Mouse (Mus musculus) midbrain, embryonic 13.5 days (tissue): ENCODE data around the gene Tjp2. TPM values are rescaled to one million over a fixed set of nuclear protein-coding genes. Genes with fewer than 3 reads are reported as not detected.
A peak's percentile ranks its signal among the peaks of the same experiment; 100 is the strongest.
"Not testable (repeated sequence)": the region's sequence is repeated elsewhere in the genome, so short reads cannot be mapped to it uniquely, and the experiment has no call there.

ENCODE experiments used
- ATAC-seq: fragments of 200-750 bp; cut with Nextera tagmentation; 2 replicates; pipeline ENCODE4 v1.8.0; 2017; ENCODE audit warnings: mild to moderate bottlenecking, moderate TSS enrichment, moderate library complexity
- H3K27ac ChIP-seq: fragments of 300-500 bp; sonication (generic); 2 replicates; pipeline ENCODE4 v1.5.1; 2015; ENCODE audit warnings: inconsistent platforms, mild to moderate bottlenecking, moderate library complexity
- H3K27me3 ChIP-seq: fragments of 300-500 bp; sonication (generic); 2 replicates; pipeline ENCODE4 v1.6.1; 2015; ENCODE audit warnings: mild to moderate bottlenecking, inconsistent platforms
- H3K36me3 ChIP-seq: fragments of 300-500 bp; sonication (generic); 2 replicates; pipeline ENCODE4 v1.6.1; 2015; ENCODE audit warnings: mild to moderate bottlenecking, inconsistent platforms
- H3K4me1 ChIP-seq: fragments of 300-500 bp; sonication (generic); replicated peaks from 2 replicates; pipeline ENCODE4 v1.6.1; 2015; ENCODE audit warnings: inconsistent platforms
- H3K4me2 ChIP-seq: fragments of 300-500 bp; sonication (generic); replicated peaks from 2 replicates; pipeline ENCODE4 v1.6.1; 2015; ENCODE audit warnings: moderate library complexity, mild to moderate bottlenecking, inconsistent platforms
- H3K4me3 ChIP-seq: fragments of 300-500 bp; sonication (generic); replicated peaks from 2 replicates; pipeline ENCODE4 v1.5.1; 2015; ENCODE audit warnings: mild to moderate bottlenecking, inconsistent platforms
- H3K9ac ChIP-seq: fragments of 300-500 bp; sonication (generic); replicated peaks from 2 replicates; pipeline ENCODE4 v1.6.1; 2015; ENCODE audit warnings: mild to moderate bottlenecking, inconsistent platforms
- H3K9me3 ChIP-seq: fragments of 300-500 bp; sonication (generic); 2 replicates; pipeline ENCODE4 v1.6.1; 2016; ENCODE audit warnings: mild to moderate bottlenecking, inconsistent platforms
- WGBS: fragments of 180-500 bp; shearing (Covaris S2); methylation state at CpG from one replicate; pipeline ENCODE4 v1.1.7; 2015; 5-methylcytosine and 5-hydroxymethylcytosine counted together
- polyA plus RNA-seq: library from polyadenylated mRNA; unstranded; fragments of >200 nt; fragmentation: Nextera tagmentation; extraction: Ambion mirVana; gene quantifications from 2 replicates; pipeline ENCODE4 v1.2.1, GENCODE M21; 2015

Tjp2 gene
- polyA plus RNA-seq, 1 experiment from 2014 or later, result 13.9 TPM

DNA sequence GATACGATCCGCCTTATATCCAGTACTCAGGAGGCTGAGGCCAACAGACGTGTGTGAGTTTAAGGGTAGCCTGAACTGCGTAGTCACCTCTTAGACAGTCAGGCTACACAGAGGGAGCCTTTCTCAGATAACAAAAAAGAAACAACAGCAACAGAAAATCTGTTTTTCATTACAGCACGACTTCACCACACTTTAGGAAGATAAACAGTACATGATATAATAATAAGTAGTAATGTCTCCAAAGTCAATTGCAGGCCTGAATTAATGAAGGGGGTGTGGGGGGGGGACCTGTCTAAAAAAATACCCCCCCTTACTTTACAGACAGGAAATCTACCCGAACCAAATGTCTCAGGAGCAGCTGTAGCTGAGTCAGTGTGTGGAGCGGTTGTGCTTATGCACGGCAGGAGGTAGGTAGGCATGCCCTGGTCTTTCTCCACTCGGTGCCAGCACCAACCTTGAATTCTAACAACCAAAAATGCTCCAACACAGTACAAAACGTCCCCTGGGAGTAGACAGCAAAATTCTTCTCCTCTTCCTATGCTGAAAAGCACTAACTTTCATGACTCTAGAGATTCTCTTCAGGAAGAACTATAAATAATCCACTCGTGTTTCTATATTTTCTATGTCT lies 26.0 kb downstream of the Tjp2 start:
- no peak for ATAC-seq
- no peaks in the 10 kb centered on the region for H3K36me3 ChIP-seq
- H3K27me3 ChIP-seq, result no peaks in the 10 kb centered on the region
- H3K4me2 ChIP-seq, result no peak overlapping the region
- no peak overlapping the region for H3K4me3 ChIP-seq
- no peak overlapping the region for H3K27ac ChIP-seq
- WGBS, result 81% methylated on average over 11 of the region's 11 CpGs
- no peak overlapping the region for H3K9ac ChIP-seq
- H3K4me1 ChIP-seq, result no peaks in the 10 kb centered on the region; the same call in 1 of the 2 replicates
- no peaks in the 10 kb centered on the region for H3K9me3 ChIP-seq

DNA sequence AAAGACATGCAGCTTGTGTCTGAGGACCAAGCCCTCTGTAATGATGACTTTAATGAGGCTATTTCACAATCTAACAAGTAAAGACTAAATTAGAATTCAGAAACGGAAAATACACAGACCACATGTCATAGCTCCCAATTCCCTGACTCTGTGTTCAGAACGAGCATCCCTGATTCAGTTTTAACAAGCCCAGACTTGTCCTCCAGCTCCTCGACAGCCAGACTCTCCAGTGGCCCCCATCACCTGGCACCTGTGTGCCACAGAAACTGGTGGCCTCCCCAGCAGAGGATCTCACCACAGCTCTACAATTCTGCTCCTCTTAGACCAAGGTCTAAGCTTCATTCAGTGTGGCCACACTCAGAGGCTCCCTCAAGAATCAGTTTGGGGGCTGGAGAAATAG lies 27.5 kb downstream of the Tjp2 start:
- H3K27me3 ChIP-seq, result no peaks in the 10 kb centered on the region
- no peaks in the 10 kb centered on the region; the same call in 1 of the 2 replicates for H3K4me1 ChIP-seq
- 71% methylated on average over 3 of the region's 3 CpGs for WGBS
- no peak overlapping the region for H3K27ac ChIP-seq
- H3K9me3 ChIP-seq, result no peaks in the 10 kb centered on the region
- H3K9ac ChIP-seq, result no peak overlapping the region
- no peak for ATAC-seq
- no peaks in the 10 kb centered on the region for H3K36me3 ChIP-seq
- H3K4me2 ChIP-seq, result no peak overlapping the region
- no peak overlapping the region for H3K4me3 ChIP-seq

DNA sequence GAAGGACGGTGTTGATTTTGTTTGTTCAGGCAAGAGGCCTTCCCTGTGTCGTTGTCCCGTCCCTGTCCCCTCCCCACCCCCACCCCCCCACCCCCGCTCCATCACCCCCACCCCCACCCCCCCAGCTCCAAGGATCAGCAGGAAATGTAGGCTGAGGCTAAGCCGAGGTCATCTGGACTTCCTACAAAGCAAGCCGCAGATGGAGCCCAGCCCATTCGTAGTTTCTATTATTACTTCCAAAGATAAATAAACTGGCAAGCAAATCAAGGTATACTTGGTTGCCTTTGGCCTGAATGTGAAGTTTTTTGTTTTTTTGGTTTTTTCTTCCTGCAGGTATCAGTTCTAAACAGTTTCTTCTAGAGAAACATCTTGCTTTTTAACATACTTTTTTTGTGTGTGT lies 29.6 kb downstream of the Tjp2 start:
- H3K9me3 ChIP-seq, result no peaks in the 10 kb centered on the region
- H3K9ac ChIP-seq, result no peak overlapping the region
- no peaks in the 10 kb centered on the region for H3K36me3 ChIP-seq
- H3K27me3 ChIP-seq, result no peaks in the 10 kb centered on the region
- 78% methylated on average over 7 of the region's 7 CpGs for WGBS
- no peak for ATAC-seq
- H3K4me2 ChIP-seq, result no peak overlapping the region
- H3K27ac ChIP-seq, result no peak overlapping the region
- no peaks in the 10 kb centered on the region for H3K4me1 ChIP-seq
- H3K4me3 ChIP-seq, result no peak overlapping the region

DNA sequence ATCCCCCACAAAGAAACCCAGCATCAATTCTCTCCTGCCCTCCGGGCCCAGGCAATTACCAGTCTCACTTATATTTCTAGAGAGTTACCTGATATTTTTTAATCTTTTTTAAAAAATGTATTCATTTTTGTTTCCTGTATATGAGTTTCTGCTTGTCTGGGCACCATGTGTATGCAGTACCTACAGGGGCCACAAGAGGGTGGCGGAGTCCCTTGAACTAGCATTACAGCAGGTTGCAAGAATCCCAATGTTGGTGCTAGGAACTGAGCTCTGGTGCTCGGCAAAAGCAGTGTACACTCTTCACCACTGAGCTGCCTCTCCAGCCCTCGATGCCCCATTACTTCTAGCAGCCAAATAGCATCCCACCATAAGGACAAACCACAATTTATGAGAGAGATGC lies 30.6 kb downstream of the Tjp2 start:
- no peaks in the 10 kb centered on the region for H3K27me3 ChIP-seq
- no peaks in the 10 kb centered on the region for H3K4me1 ChIP-seq
- no peaks in the 10 kb centered on the region for H3K36me3 ChIP-seq
- H3K4me3 ChIP-seq, result no peak overlapping the region
- no peak overlapping the region for H3K9ac ChIP-seq
- no peak overlapping the region for H3K4me2 ChIP-seq
- no peaks in the 10 kb centered on the region for H3K9me3 ChIP-seq
- no peak overlapping the region for H3K27ac ChIP-seq
- 92% methylated on average over 4 of the region's 4 CpGs for WGBS
- no peak for ATAC-seq

DNA sequence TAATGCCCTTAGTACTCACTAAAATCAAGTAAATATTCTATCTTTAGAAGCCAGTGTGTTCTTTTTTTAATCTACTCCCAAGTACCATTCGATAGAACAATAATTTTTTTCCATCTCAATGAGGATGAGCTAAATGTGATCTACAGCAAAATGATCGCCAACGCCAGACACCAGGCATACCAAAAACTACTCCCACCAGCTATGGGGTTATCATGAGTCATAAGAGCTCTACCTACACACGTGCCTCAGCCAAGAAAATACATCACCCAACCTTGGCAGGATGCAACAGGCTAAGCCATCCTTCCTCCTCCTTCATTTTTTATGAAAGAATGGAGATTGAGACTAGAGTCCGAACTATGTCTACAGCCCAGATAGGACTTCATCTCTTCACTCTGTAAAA lies 31.9 kb downstream of the Tjp2 start:
- no peaks in the 10 kb centered on the region for H3K9me3 ChIP-seq
- H3K36me3 ChIP-seq, result no peaks in the 10 kb centered on the region
- H3K4me1 ChIP-seq, result no peaks in the 10 kb centered on the region
- H3K4me2 ChIP-seq, result no peak overlapping the region
- H3K4me3 ChIP-seq, result no peak overlapping the region
- H3K9ac ChIP-seq, result no peak overlapping the region
- WGBS, result 96% methylated on average over 5 of the region's 5 CpGs
- ATAC-seq, result no peak
- H3K27ac ChIP-seq, result no peak overlapping the region
- no peaks in the 10 kb centered on the region for H3K27me3 ChIP-seq

DNA sequence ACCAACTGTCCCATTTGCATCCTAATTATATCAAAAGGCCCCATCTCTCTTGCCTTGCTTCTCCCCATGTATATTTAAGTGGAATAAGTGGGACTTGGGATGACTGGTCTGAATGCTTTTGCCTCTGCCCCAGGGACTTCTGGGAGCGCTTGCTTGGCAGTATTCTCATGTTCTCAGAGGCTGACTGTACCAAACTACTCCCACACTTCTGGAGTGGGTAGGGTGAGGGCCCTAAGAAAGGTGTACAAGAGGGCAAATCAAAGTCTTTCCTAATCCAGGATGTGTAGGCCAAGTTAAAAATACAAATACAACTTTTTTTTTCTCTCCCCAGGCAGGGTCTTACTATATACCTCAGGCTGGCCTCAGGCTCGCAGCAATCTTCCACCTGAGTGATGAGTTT lies 37.0 kb downstream of the Tjp2 start:
- no peak for ATAC-seq
- Histone ChIP-seq H3K27me3 (no peaks in the 10 kb centered on the region), H3K9ac (no peak overlapping the region), H3K36me3 (no peaks in the 10 kb centered on the region), H3K9me3 (no peaks in the 10 kb centered on the region), H3K27ac (no peak overlapping the region), H3K4me1 (0 out of 2 replicates have a peak, but pooled peaks cover 3% of the 10 kb centered on the region), H3K4me3 (no peak overlapping the region), H3K4me2 (no peak overlapping the region)
- WGBS, result 81% methylated on average over 2 of the region's 2 CpGs

DNA sequence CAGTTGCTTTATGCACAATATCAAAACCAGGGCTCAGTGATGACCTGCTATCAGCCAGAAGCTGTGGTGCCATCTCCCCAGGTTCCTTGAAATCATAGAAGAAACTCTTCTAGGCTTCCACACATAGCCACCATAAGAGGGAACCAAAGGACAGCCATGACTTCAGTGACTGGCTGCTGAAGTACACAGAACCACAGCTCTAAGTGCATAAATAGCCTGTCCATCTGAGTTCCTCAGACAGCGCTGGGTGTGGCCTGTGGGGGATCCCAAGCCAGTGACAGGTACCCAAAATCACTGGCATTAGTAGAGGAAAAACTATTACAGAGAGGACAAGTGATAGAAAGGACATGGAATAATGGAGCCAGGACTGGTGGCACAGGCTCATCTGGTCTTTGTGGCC lies 37.5 kb downstream of the Tjp2 start:
- H3K4me3 ChIP-seq, H3K27me3 ChIP-seq, ATAC-seq, H3K4me2 ChIP-seq, H3K9ac ChIP-seq, H3K9me3 ChIP-seq, H3K4me1 ChIP-seq, H3K27ac ChIP-seq, H3K36me3 ChIP-seq: not testable (repeated sequence)
- 75% methylated on average over 1 of the region's 1 CpGs for WGBS

DNA sequence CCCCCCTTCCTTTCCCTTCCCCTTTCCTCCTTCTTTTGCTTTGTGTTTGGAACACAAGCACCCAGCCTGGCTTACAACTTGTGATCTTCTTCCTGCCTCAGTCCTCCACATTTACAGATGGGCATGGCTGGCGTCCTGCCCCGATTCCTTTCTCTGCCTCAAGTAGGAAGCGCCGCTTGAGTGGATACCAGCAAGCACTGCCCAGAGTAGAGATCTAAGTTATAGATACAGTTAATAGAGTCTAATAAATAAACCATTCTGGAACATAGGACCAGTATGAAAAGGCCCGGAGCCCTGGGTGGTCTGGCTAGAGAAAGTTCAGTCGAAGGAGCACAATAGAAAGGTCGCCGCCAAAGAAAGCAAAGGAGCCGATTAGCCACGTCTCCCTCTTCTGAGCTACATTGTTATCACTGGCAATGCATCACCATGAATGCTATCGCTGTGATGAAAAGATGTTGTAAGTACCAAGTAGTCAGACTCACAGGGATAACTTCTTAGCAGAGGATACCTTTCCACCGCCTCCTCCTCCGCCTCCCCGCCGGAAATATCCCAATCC lies 41.1 kb downstream of the Tjp2 start:
- Histone ChIP-seq H3K4me3 (no peak overlapping the region), H3K27me3 (no peaks in the 10 kb centered on the region), H3K36me3 (no peaks in the 10 kb centered on the region), H3K9ac (no peak overlapping the region), H3K9me3 (no peaks in the 10 kb centered on the region), H3K27ac (no peak overlapping the region), H3K4me2 (no peak overlapping the region), H3K4me1 (0 out of 2 replicates have a peak, but pooled peaks cover 3% of the 10 kb centered on the region)
- no peak for ATAC-seq
- 63% methylated on average over 15 of the region's 15 CpGs for WGBS

DNA sequence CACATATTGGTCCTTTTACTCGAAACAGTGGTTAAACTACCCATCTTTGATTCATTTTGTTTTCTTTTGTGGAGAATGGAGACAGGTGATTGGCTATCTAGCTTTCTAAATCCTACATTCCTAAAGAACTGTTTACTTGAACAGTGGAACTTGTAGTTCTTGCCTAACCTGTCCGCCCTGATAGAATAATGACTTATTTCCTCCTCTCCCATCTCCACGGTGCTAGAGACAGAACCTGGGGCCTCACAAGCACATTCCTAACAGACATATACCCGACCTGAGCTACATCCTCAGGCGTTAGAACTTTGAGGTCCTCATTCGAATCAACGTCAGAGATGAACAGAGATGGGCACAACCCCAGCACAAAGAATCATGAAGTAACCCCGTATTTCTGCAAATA lies 44.4 kb downstream of the Tjp2 start:
- no peak for ATAC-seq
- no peak overlapping the region for H3K27ac ChIP-seq
- no peaks in the 10 kb centered on the region for H3K36me3 ChIP-seq
- H3K27me3 ChIP-seq, result peaks cover under 1% of the 10 kb centered on the region; the same call in 1 of the 2 replicates
- 0 out of 2 replicates have a peak, but pooled peaks cover 3% of the 10 kb centered on the region for H3K4me1 ChIP-seq
- WGBS, result 86% methylated on average over 8 of the region's 8 CpGs
- H3K4me3 ChIP-seq, result no peak overlapping the region
- no peak overlapping the region for H3K9ac ChIP-seq
- no peak overlapping the region for H3K4me2 ChIP-seq
- H3K9me3 ChIP-seq, result no peaks in the 10 kb centered on the region

DNA sequence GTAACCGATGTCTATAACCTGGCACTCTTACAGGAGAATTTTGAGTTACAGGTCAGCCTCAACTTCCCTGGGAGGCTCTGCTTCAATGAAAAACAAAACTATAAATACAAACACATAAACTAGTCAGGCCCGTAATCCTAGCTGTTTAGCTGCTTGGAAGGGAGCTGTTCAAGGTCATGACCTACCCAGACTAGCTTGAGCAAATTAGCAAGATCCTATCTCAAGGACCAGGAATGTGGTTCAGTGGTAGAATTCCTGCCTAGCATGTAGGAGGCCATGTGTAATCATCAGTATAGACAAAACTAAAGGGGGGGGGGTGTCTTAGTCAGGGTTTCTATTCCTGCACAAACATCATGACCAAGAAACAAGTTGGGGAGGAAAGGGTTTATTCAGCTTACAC lies 46.7 kb downstream of the Tjp2 start:
- Histone ChIP-seq H3K9ac (no peak overlapping the region), H3K9me3 (no peaks in the 10 kb centered on the region), H3K27ac (no peak overlapping the region), H3K4me1 (peaks cover 13% of the 10 kb centered on the region), H3K4me3 (no peak overlapping the region), H3K36me3 (no peaks in the 10 kb centered on the region), H3K27me3 (peaks cover 3% of the 10 kb centered on the region; the same call in 1 of the 2 replicates), H3K4me2 (no peak overlapping the region)
- WGBS, result 87% methylated on average over 2 of the region's 2 CpGs
- no peak for ATAC-seq

DNA sequence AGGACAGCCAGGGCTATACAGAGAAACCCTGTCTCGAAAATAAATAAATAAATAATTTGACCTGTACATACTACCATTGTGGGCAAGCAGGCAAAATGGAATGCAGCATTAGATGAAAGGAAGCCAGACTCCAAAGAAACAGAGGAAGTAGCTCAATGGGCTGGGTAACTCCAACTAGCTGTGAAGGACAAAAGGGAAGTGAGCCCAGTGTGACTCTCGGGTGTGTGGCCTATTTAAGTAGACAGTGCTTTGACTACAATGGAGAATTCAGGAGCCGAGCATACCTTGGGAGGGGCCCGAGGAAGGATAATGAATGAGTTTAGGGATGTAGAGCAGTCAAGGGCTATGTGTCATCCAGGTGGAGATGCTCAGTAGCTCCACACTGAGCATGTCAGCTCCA lies 48.1 kb downstream of the Tjp2 start:
- no peak for ATAC-seq
- Histone ChIP-seq H3K4me1 (peaks cover 26% of the 10 kb centered on the region), H3K27me3 (peaks cover 12% of the 10 kb centered on the region; the same call in 1 of the 2 replicates), H3K9ac (no peak overlapping the region), H3K4me3 (no peak overlapping the region), H3K36me3 (no peaks in the 10 kb centered on the region), H3K27ac (no peak overlapping the region), H3K9me3 (no peaks in the 10 kb centered on the region), H3K4me2 (no peak overlapping the region)
- WGBS, result 85% methylated on average over 4 of the region's 4 CpGs

DNA sequence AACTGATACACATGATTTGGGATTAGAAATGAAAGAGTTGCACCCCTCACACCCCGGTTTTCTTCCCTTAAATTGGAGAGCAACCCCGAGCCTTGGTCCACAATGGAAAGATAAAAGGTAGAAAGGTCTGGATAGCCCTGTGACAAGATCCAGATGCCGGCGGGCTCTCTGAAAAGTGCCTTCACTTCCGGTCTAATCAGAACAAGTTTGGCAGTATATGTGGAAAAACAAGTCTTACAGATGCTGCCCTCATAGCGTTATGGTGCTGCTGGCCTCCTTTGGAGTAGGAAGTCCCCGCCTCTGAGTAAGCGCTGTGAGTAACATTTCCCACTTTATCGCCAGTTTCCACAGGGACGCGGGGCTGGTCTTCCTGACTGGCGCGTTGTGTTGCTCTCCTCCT lies 49.9 kb downstream of the Tjp2 start:
- H3K4me1 ChIP-seq, result peaks cover 26% of the 10 kb centered on the region
- peak overlapping the region; percentile 70 for H3K4me2 ChIP-seq
- ATAC-seq, result no peak
- peak overlapping the region; percentile 77 for H3K4me3 ChIP-seq
- H3K9ac ChIP-seq, result no peak overlapping the region
- H3K9me3 ChIP-seq, result no peaks in the 10 kb centered on the region
- no peak overlapping the region for H3K27ac ChIP-seq
- 6% methylated on average over 13 of the region's 13 CpGs for WGBS
- peaks cover 12% of the 10 kb centered on the region; the same call in 1 of the 2 replicates for H3K27me3 ChIP-seq
- H3K36me3 ChIP-seq, result no peaks in the 10 kb centered on the region
